Mouse (Mus musculus) forebrain, embryonic 16.5 days (tissue): ENCODE measurements around the gene Il4ra. TPM values are rescaled to one million over a fixed set of nuclear protein-coding genes. Genes with fewer than 3 reads are reported as not detected.

ENCODE experiments used
- ATAC-seq: fragments of 200-750 bp; cut with Nextera tagmentation; 2 replicates; pipeline ENCODE4 v1.8.0; 2017; ENCODE audit warnings: mild to moderate bottlenecking, moderate library complexity
- H3K27ac ChIP-seq: fragments of 300-500 bp; sonication (generic); 2 replicates; pipeline ENCODE4 v1.5.1; 2014; ENCODE audit warnings: low read length, control low read depth
- H3K27me3 ChIP-seq: fragments of 300-500 bp; sonication (generic); replicated peaks from 2 replicates; pipeline ENCODE4 v1.6.1; 2014; ENCODE audit warnings: low read length; ENCODE audit not compliant: control insufficient read depth, insufficient read depth
- H3K36me3 ChIP-seq: fragments of 300-500 bp; sonication (generic); 2 replicates; pipeline ENCODE4 v1.6.1; 2014; ENCODE audit not compliant: control insufficient read depth, insufficient read depth
- H3K4me1 ChIP-seq: fragments of 300-500 bp; sonication (generic); replicated peaks from 2 replicates; pipeline ENCODE4 v1.6.1; 2014; ENCODE audit warnings: low read length; ENCODE audit not compliant: control insufficient read depth, insufficient read depth
- H3K4me2 ChIP-seq: fragments of 300-500 bp; sonication (generic); 2 replicates; pipeline ENCODE4 v1.6.1; 2014; ENCODE audit warnings: mild to moderate bottlenecking, low read length, control low read depth
- H3K4me3 ChIP-seq: fragments of 300-500 bp; sonication (generic); replicated peaks from 2 replicates; pipeline ENCODE4 v1.5.1; 2014; ENCODE audit warnings: mild to moderate bottlenecking, low read length, control low read depth
- H3K9ac ChIP-seq: fragments of 300-500 bp; sonication (generic); replicated peaks from 2 replicates; pipeline ENCODE4 v1.6.1; 2014; ENCODE audit warnings: low read depth, low read length, control low read depth
- H3K9me3 ChIP-seq: fragments of 300-500 bp; sonication (generic); 2 replicates; pipeline ENCODE4 v1.6.1; 2016; ENCODE audit warnings: low read length; ENCODE audit not compliant: control insufficient read depth
- WGBS: fragments of 180-500 bp; shearing (Covaris S2); extraction: QIAGEN DNeasy Blood & Tissue Kit; methylation state at CpG from one replicate; pipeline ENCODE4 v1.1.7; 2014; 5-methylcytosine and 5-hydroxymethylcytosine counted together
- polyA plus RNA-seq: library from polyadenylated mRNA; unstranded; fragments of >200 nt; fragmentation: Nextera tagmentation; extraction: Ambion mirVana; gene quantifications from 2 replicates; pipeline ENCODE4 v1.2.1, GENCODE M21; 2015

Gene Il4ra
- polyA plus RNA-seq, 1 experiment from 2014 or later = 2.5 TPM

DNA sequence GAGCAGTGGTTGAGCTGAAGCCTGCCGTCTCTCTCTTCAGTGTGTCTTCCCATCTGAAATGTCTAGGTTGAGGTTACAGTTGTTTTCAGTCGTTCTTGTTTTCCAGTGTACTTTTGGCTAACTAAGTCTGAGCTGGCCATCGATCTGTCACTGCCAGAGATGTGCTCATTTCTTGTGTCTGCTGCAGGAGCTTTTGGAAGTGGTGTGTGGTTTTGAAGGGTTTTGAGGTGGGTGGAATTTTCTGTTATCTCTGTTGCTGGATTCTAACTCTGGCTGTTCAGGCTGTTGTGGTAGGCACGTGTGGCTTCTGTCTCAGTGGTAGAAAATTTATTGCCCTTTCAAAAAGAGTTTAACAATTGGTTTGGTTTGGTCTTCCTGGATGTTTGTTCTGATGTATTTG, 4.2 kb downstream of the Il4ra start:
- H3K4me2 ChIP-seq = no peak overlapping the region
- no peaks in the 10 kb centered on the region for H3K36me3 ChIP-seq
- ATAC-seq = no peak
- H3K9ac ChIP-seq = no peak overlapping the region
- WGBS = 91% methylated on average over 4 of the region's 4 CpGs
- H3K4me1 ChIP-seq = peaks cover 13% of the 10 kb centered on the region
- no peaks in the 10 kb centered on the region for H3K9me3 ChIP-seq
- no peak overlapping the region for H3K27ac ChIP-seq
- no peak overlapping the region for H3K4me3 ChIP-seq
- H3K27me3 ChIP-seq = peaks cover 9% of the 10 kb centered on the region; the same call in 1 of the 2 replicates

DNA sequence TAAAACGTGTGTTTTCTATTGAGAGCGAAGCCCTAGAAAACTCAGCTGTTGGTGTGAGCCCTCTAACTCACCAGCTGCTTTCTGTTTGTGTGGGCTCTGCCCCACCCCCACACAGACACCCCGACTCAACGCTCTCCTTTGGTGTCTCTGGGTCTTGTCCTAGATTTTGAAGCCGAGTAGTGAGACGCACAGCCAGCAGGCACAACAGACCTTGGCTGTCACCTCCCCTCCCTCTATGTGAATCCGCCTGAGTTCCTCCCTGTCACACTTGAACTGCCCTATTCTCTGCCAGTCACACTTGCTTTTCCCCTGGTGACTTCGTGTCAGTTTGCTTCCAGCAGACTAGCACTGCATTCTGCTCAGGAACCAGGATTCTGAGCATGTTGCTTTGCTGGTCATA, 4.9 kb downstream of the Il4ra start:
- H3K4me2 ChIP-seq = no peak overlapping the region
- 0 out of 2 replicates have a peak, but pooled peaks cover 5% of the 10 kb centered on the region for H3K27me3 ChIP-seq
- no peak overlapping the region for H3K27ac ChIP-seq
- no peak overlapping the region for H3K9ac ChIP-seq
- H3K9me3 ChIP-seq = no peaks in the 10 kb centered on the region
- no peaks in the 10 kb centered on the region for H3K36me3 ChIP-seq
- no peak overlapping the region for H3K4me3 ChIP-seq
- no peak for ATAC-seq
- H3K4me1 ChIP-seq = peaks cover 8% of the 10 kb centered on the region
- 62% methylated on average over 8 of the region's 8 CpGs for WGBS

- no peaks in the 10 kb centered on the region for H3K36me3 ChIP-seq
- H3K9ac ChIP-seq = no peak overlapping the region
- no peak overlapping the region for H3K27ac ChIP-seq
- H3K27me3 ChIP-seq = 0 out of 2 replicates have a peak, but pooled peaks cover under 1% of the 10 kb centered on the region
- no peak overlapping the region for H3K4me2 ChIP-seq
- no peak overlapping the region for H3K4me3 ChIP-seq
- H3K4me1 ChIP-seq = no peaks in the 10 kb centered on the region
- ATAC-seq = no peak
- no peaks in the 10 kb centered on the region for H3K9me3 ChIP-seq
- 51% methylated on average over 4 of the region's 4 CpGs for WGBS
These were observed 6.6 kb downstream of the Il4ra start for GRCm38 (mm10) chr7:125558401-125558945.

DNA sequence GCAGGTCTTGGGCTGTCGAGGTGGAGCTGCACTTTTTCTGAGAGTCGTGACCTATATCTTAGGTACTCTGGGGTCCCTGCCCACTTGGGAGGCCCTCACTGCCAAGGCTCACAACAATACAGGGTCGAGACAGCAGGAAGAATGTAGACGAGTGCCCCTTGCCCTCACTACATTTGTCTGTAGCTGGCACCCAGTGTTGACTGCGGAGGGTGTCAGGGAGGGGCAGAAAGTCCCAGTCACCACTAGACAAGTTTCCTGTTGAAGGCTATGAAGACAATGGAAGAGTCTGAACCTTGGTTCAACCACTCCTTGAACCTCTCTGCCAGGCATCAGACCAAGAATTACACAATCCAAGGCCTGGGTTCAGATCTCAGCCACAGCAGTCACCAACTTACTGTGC, 7.1 kb downstream of the Il4ra start:
- H3K4me1 ChIP-seq = no peaks in the 10 kb centered on the region
- H3K4me2 ChIP-seq = no peak overlapping the region
- H3K27me3 ChIP-seq = no peaks in the 10 kb centered on the region
- no peak overlapping the region for H3K9ac ChIP-seq
- no peak overlapping the region for H3K27ac ChIP-seq
- 67% methylated on average over 5 of the region's 5 CpGs for WGBS
- H3K9me3 ChIP-seq = no peaks in the 10 kb centered on the region
- no peak overlapping the region for H3K4me3 ChIP-seq
- H3K36me3 ChIP-seq = no peaks in the 10 kb centered on the region
- no peak for ATAC-seq

DNA sequence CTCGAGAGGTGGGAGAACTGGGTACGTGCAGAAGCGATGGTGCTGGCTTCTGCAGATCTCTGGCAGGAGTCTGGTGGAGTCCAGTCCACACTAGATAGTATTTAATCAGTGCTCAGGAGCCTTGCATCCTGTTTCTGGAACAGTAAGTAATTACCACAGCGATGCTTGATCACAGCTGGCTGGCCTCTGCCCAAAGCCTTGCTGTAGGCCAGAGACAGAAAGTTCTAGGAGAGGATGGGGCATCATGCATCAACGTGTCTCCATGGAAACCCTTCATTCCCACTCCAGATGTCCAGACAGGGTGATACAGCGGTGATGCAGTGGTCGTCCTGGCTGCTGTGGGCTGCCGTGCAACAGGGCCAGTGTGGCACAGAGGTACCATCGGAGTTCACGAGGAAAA, 7.6 kb downstream of the Il4ra start:
- no peaks in the 10 kb centered on the region for H3K27me3 ChIP-seq
- H3K36me3 ChIP-seq = no peaks in the 10 kb centered on the region
- H3K4me3 ChIP-seq = no peak overlapping the region
- H3K4me1 ChIP-seq = no peaks in the 10 kb centered on the region
- no peaks in the 10 kb centered on the region for H3K9me3 ChIP-seq
- H3K4me2 ChIP-seq = no peak overlapping the region
- no peak overlapping the region for H3K9ac ChIP-seq
- WGBS = 90% methylated on average over 10 of the region's 10 CpGs
- no peak for ATAC-seq
- H3K27ac ChIP-seq = no peak overlapping the region

DNA sequence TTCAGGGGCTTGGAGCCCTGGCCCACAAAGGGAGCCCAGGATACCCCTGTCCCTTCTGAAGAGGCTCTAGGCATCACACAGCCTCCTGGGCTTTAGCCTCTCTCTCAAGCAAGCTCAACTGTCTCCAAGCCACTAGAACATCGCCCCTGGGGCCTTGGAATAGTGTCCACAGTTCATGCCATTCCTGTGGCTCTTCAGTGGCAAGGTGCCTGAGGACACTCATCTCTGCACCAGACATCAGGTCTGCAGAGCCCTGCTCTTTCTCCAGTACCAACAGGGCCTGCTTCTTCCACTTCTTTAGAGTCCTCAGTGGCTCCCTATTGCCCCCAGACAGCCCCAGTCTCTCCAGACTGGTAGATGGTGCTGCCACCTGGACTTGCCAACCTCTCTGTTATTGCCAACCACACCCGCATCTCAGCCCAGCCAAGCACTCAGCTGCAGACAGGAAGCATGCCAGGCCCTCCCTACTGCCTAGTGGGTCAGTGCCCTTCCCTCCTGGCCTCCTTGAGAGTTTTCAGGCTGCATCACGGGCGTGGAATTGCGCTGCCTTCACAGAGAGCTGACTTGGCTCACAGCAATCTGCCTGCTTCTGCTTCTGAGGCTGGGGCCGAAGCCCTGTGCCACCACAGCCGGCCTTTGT, 8.3 kb downstream of the Il4ra start:
- Histone ChIP-seq H3K4me3 (no peak overlapping the region), H3K4me2 (no peak overlapping the region), H3K9ac (no peak overlapping the region), H3K27me3 (no peaks in the 10 kb centered on the region), H3K9me3 (no peaks in the 10 kb centered on the region), H3K4me1 (no peaks in the 10 kb centered on the region), H3K27ac (no peak overlapping the region), H3K36me3 (no peaks in the 10 kb centered on the region)
- WGBS = 73% methylated on average over 7 of the region's 7 CpGs
- ATAC-seq = no peak

- WGBS = 60% methylated on average over 9 of the region's 9 CpGs
- Histone ChIP-seq H3K4me1 (no peaks in the 10 kb centered on the region), H3K4me2 (no peak overlapping the region), H3K27ac (no peak overlapping the region), H3K27me3 (no peaks in the 10 kb centered on the region), H3K9me3 (no peaks in the 10 kb centered on the region), H3K4me3 (no peak overlapping the region), H3K36me3 (no peaks in the 10 kb centered on the region), H3K9ac (no peak overlapping the region)
- no peak for ATAC-seq
These were observed 9.3 kb downstream of the Il4ra start for GRCm38 (mm10) chr7:125561085-125561690.

- Histone ChIP-seq H3K4me1 (no peaks in the 10 kb centered on the region), H3K9me3 (no peaks in the 10 kb centered on the region), H3K4me3 (no peak overlapping the region), H3K27me3 (no peaks in the 10 kb centered on the region), H3K36me3 (no peaks in the 10 kb centered on the region), H3K4me2 (no peak overlapping the region), H3K27ac (no peak overlapping the region), H3K9ac (no peak overlapping the region)
- WGBS = 70% methylated on average over 4 of the region's 4 CpGs
- ATAC-seq = no peak
These were observed 10.5 kb downstream of the Il4ra start for GRCm38 (mm10) chr7:125562413-125562812.

- Histone ChIP-seq H3K4me1 (no peaks in the 10 kb centered on the region), H3K4me3 (no peak overlapping the region), H3K27me3 (no peaks in the 10 kb centered on the region), H3K36me3 (no peaks in the 10 kb centered on the region), H3K9me3 (no peaks in the 10 kb centered on the region), H3K4me2 (no peak overlapping the region), H3K9ac (no peak overlapping the region), H3K27ac (no peak overlapping the region)
- ATAC-seq = no peak
- 92% methylated on average over 3 of the region's 3 CpGs for WGBS
These were observed 11.2 kb downstream of the Il4ra start for GRCm38 (mm10) chr7:125563093-125563492.
